Mouse (Mus musculus): Measurements from ENCODE around the gene Kiss1. TPM values are rescaled to one million over a fixed set of nuclear protein-coding genes. Genes with fewer than 3 reads are reported as not detected.
A peak's percentile ranks its signal among the peaks of the same experiment; 100 is the strongest.

Kiss1 gene
- not detected for total RNA-seq (2021)
- long read RNA-seq, result 0 reads

DNA sequence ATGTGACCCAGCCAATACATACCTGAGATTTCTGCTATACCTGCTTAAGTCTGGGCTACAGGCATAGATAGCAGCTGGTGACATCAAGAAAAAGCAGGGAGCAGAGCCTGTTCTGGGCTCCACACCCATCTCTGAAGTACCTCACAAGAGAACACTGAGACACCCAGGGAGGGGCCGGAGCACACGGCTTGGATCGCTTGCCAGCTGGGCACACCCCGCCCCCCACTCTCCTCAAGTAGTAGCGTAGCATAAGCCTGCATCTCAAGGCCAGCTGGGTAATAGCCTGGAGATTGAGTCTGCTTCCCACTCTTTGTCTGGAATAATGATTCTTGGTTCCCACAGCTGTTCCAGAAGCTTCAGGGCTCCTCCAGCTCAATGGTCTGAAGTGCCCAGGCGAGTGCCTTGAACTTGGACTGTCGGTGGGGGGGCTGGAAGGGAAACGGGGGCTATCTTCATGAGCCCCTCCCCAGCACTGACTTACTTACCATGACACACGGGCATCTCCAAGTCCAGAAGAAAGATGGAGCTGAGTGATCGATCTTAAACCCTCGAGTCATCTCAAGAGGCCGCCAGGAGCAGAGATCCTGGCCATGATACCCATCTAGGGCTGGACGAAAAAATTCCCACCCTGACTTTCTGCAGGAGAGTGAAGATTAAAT is at the start of gene Kiss1:
Gene Kiss1, plus strand, starts transcription at position 609 of the 659 bp plus-strand sequence.
- peak in 1 of 2 experiments; percentile 42 for DNase-seq (ENCODE audit: low spot score in 2 of 2)

DNA sequence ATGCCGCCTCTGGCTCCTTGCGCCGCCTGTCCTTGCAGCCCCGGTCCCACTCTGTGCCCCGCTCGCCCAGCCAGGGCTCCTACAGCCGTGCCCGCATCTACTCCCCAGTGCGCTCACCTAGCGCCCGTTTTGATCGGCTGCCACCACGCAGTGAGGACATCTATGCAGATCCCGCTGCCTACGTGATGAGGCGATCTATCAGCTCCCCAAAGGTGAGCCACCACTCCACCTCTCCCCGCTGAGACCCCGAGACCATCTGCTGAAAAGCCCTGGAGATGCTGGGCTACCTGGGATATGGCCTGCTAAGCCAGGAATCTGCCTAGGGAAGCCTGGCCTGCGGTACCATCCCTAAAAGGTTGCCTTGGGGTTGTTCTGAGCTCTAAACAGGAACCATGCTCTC is 47.5 kb upstream of the Kiss1 start:
- DNase-seq (ENCODE audit: low spot score in 2 of 2), result no peak

DNA sequence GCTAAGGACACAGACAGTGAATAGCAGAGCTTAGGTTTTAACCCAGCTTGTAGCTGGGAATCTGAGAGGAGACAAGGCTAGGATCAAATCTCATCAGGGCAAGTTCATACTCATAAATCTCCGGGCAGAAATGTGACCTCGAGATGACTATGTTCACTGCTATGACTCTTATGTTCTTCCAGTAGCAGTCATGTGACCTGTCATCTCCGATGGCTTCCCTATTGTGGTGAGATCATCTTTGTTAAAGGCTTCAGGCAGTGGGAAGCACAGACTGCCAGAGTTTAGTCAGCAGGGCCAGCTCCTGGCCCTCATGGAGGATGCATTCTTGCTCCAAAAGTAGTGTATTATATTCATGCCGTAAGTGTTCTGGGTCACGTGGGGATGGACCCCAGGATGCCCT is 44.7 kb upstream of the Kiss1 start:
- DNase-seq (ENCODE audit: low spot score in 2 of 2), result no peak

DNA sequence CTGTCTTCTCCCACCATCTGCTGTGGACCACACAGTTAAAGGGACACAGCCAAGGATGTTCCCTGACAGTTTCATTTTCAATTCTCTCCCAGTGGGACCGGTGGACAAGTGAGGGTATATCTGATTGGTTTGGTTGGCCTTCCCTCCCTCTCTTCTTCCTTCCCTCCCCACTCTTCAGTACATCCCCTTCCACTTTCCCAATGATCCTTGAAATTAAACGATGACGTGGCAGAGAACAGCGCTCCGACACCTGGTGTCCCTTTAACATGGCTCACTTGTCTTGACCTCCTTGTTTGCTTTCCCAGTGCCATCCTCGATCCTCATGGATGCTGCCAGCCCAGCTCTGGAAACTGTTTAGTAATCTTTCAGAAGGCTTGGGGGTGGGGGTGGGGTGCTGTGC is 43.1 kb upstream of the Kiss1 start:
- no peak for DNase-seq (ENCODE audit: low spot score in 2 of 2)

DNA sequence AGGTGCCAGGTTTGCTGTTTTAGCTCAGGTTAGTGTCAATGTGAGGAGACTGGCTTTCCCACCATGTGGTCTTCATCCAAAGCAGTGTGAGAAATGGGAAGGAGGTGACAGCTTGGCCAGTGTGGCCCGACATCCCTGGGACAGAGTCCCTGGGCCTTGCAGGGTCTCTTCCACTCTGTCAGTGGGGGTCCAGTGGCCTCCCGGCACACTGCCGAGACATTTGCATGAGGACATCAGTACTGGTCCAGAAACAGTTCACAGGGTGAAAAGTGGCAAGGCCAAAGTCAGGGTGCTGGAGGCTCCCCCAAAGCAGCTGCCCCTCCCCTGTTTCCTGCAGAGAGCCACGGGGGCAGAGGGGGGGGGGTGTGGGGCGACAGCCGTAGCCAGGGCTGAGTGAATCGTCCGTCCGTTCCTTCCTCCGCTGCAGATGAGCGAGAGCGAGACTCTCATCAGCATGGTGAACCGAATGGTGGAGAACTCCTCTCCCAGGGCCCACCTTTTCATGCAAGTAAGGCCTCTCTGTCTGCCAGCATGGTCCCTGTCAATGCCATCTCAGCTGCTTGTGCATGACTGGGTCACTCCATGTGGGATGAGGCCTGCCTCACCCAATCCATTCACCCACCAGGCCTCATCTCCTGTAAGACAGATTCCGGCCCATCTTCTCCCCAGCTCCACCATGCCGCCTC is 42.6 kb upstream of the Kiss1 start:
- DNase-seq (ENCODE audit: low spot score in 2 of 2), result no peak

DNA sequence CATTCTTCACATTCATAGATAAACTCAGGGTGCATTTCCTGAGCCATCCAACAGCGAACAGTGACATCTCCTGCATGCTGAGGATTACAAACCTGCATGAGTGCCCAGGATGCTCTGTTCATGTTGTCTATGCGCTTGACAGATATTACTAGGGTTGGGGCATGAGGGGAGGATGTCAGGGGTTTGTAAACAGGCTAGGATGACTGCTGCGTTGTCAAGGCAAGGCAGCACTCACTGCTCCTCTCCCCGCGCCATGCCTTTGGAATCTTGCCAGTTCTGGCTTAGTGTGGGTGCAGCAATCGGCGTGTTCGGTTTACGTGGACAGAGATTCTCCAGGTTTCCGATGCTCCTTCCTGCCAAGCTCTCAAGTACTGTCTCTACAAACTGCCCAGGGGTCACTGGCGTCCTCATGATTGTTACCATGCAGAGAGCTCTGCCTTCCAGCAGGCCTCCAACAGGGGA is 42.0 kb upstream of the Kiss1 start:
- peak; percentile 30 to 57 for DNase-seq (ENCODE audit: low spot score in 2 of 2)

DNA sequence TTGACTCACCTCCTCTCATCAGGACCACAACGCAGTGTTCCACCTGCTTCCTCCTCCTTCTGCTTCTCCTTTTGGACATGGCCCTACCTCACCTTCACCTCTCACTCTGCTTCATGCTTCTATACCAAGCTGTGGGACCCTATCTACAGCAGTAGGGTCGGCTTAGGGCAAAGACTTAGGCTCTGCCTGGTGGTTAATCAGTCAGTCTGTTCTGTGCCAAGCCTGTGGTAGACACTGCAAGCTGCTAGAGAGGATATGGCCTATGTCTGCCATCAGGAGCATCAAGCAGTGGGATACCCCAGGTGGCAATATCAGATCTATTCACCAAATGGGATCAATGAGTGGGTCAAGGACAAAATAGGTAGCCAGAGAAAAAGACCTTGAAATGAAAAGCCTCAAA is 41.1 kb upstream of the Kiss1 start:
- no peak for DNase-seq (ENCODE audit: low spot score in 2 of 2)

DNA sequence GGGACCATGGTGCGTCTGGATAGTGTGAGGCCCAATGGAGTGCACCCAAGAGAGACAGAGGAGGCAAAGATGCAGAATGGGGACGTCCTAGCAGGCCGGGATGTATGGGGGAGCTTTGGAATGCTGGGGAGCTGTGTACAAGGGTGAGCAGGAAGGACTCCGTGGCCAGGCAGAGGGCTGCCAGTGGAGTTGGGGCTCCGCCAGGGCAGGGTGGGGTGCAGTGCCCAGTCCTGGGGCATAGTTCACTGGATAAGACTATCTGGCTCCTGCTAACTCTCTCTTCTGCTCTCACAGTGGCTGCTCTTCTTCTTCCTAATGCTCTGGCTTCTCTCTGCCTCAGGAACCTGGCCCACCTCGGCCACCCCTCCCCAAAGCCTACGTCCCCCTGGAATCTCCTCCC is 35.8 kb upstream of the Kiss1 start:
- DNase-seq (ENCODE audit: low spot score in 2 of 2), result no peak

DNA sequence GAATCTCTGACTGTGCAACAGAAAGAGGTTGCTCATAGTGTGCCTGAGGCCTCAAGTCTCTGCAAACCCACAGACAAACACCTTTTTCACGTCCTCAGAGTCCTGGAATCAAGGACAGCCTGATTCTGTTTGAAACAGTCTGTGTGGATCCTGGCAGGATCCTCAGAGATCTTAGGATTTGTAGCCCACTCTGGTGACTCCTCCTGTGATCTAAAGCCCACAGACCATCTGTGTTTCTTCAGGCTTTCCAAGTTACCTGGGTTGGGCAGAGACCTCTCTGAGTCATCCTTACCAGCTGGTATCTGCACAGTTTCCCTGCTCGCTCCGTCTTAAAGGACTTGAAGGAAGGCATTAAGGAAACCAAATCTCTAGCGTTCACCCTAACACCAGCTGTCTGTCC is 34.6 kb upstream of the Kiss1 start:
- DNase-seq (ENCODE audit: low spot score in 2 of 2), result peak in 1 of 2 experiments; percentile 15

DNA sequence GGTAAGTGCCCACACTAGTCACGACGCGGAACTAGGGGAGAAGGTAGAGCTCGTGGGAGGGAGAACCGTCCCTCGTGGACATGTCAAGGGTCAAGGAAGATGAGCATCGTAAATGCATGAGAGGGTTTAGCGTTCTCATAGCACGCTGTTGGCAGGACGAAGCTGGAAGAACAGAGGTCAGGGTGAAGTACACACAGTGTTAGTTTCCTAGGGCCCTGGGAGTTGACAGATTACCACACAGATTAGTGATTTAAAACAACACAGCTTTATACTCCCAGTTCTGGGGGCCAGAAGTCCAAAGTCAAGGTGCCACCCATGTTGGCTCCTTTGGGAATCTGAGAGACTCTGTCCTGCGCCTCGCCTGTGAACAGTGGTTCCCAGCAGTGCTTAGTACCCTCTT is 33.8 kb upstream of the Kiss1 start:
- DNase-seq (ENCODE audit: low spot score in 2 of 2), result no peak

DNA sequence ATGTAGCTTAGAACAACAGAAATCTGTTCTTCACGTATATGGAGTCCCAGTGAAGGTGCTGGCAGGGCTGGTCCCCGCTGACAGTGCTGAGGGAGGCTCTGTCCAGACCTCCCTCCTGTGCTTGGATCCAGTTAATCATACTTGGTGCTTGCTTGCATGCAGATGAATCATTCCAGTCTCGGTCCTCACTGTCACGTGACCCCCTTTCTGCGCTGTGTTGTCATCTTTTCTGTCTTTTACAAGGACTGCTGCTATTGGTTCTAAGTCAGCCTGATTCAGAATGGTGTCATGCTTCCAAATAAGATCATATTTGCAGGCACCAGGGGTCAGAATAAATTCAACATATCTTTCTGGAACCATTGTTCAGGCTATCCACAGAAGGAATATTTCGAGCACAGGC is 29.8 kb upstream of the Kiss1 start:
- DNase-seq (ENCODE audit: low spot score in 2 of 2), result no peak

DNA sequence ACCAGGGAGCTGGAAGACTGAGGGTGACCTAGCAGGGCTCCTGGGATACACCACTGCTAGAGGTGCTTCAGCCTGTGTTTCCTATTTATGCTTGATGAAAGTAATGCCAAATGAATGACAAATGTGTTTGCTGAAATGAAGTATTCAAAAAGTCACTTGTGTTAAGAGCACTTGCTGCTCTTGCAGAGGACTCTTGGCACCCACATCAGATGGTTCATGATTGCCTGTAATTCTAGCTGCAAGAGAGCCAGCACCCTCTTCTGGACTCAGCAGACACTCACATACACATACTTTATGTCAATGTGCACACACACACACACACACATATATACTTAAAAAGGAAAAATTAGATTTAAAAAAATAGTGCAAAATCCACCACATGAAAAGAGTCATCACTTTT is 29.1 kb upstream of the Kiss1 start:
- DNase-seq (ENCODE audit: low spot score in 2 of 2), result no peak

DNA sequence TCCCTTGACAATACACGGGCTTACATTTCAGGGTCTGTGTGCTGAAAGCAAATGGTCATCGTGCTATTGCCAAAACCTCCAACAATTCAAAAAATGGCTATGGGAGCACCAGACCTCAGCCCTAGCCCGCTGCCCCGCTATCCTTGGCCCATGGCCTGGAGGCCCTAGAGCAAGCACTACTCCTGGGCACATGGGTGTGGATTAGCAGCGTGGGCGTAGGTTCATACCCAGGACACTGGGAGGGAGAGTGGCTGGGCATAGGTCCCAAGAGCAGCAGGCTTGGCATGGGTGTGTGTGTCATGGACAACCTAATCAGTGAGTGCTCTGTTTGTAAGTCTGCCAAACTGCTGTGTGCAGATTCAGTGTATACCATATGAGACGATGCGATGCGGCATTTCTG is 25.3 kb upstream of the Kiss1 start:
- no peak for DNase-seq (ENCODE audit: low spot score in 2 of 2)

DNA sequence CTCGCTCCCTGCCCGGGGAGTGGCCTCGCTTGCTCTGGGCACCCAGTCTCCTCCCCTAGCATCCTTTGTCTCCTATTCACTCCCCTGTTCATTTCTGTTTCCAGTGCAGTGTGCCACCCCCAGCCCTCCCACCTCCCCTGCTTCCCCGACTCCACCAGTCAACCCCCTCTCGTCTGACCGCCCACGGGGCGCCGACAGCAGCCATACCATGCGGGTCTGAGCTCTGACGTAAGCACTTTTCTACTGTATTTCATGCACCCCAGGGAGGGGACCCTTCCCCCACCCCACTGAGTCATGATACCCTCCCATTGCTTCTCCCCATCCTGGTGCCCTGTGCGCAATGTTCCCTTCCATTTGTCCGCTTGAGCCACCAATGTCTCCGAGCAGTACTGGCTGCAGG is 22.9 kb upstream of the Kiss1 start:
- DNase-seq (ENCODE audit: low spot score in 2 of 2), result no peak

DNA sequence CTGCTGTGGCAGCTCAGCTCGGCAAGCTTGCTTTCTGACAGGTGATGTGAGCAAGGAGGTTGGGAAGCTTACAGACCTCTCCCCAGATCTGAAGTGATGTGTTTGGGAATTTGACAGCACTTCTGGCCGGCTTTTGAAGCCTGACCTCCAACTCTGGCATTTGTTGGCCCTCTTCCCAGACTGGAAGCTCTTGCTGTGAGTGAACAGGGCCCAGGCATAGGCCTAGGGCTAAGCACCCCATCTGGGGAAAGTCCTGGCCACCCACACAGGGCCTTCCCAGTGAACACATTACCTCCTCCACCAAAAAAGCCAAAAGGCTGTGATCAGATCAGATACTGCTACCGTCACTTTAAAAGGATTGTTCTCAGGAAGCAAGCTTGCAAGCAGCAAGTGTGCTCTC is 19.1 kb upstream of the Kiss1 start:
- no peak for DNase-seq (ENCODE audit: low spot score in 2 of 2)

DNA sequence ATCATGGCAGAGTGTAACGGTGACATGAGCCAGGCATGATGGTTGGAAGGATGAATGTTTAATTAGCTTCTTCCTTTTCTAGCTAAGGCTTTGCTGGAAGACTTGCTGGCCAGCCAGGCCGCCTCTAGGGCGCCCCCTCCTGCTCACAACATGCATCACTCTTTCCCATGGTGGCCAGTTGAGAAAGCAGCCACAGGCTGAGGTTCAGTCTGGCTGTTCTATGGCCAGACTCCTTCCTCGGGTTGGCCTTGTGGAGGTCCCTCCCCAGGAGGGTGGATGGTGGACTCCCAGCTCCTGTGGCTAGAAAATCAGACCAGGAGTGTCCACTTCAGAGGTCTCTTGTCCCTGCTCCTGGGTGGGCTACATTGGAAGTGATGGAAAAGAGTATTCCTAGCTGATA is 14.8 kb upstream of the Kiss1 start:
- peak; percentile 61 to 79 for DNase-seq (ENCODE audit: low spot score in 2 of 2)

DNA sequence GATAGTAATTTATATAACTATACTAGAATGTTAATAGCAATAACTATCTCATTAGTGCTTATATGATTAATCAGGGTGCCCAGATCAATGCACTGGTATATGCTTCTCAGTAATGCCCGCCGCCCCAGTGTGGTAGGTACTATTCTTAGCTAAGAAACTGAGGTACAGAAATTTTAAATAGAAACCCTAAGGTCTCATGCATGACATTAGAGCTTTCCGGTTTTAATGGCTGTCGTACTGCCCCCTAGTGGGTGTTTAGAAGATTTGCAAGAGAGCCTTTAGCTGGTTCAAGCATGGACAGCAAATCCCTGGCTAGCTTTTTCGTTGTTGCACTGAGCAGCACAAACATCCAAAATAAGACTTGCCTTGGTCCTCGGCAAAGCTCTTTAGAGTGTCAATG is 14.4 kb upstream of the Kiss1 start:
- DNase-seq (ENCODE audit: low spot score in 2 of 2), result peak in 1 of 2 experiments; percentile 61

DNA sequence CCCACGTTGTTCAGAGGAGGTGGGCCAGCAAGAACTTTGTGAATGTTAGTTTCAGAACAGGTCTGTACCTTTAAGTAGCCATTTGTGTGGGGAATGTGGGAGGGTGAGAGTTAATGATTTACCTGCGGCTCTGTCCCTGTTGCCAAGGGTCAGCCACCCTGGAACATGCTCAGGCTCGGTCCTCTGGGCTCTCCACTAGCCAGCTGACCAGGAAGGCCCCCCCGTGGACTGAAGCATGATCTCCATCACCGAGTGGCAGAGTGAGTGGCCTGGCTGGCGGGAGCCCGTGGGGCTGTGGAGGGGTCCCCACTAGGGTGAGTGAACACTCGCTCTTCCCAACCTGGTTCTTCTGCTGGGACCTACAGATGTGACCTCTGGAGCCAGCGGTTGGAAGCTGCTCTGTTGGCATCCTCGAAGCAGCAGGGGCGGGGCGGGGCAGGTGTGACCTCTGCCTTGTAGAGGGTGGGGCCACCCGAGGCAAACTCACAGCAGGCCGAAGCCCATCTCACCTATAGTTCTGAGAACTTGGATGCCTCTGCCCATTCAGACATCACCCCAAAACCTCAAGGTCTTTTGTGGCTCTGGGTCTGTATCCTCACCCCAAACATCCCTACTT is 11.9 kb upstream of the Kiss1 start, which contains the start of gene Golt1a:
Gene Golt1a, plus strand, starts transcription at position 149 of the 616 bp plus-strand sequence.
- no peak for DNase-seq (ENCODE audit: low spot score in 2 of 2)

DNA sequence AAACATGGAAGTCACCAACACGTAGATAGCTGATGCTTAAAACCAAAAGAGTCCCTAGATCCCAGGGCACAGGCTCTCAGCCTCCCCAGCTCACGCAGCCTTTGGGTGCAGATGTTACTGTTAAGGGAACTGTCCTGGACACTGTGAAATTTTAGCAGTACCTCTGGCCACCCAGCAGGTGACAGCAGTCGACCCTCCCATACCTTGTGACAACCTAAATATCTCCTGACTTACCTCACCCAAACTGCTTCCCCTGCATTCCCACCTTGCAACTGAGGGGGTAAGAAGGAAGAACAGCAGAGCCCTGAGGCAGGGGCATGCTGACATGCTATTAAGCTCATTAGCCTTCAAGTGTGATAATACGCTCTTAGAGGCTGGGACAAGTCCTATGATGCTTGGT is 10.4 kb upstream of the Kiss1 start:
- DNase-seq (ENCODE audit: low spot score in 2 of 2), result no peak

DNA sequence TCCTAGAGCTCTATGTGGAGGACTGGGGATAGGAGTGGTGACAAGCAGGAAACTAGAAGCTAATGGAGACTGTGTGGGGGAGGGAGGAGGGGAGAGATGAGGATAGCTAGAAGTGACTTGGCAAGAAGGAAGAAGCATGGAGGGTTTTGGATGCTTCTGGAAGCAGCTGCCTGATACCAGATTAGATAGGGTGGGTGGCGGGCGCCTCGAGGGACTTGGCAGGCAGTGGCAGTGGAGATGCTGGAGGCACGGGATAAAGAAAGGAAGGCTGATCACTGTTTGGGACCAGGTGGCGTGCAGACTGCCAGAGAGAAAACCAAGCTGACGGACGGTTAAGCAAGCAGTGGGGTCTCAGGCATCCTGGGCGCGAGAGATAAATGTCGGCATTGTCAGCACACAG is 9.7 kb upstream of the Kiss1 start:
- DNase-seq (ENCODE audit: low spot score in 2 of 2), result peak; percentile 55 to 69

DNA sequence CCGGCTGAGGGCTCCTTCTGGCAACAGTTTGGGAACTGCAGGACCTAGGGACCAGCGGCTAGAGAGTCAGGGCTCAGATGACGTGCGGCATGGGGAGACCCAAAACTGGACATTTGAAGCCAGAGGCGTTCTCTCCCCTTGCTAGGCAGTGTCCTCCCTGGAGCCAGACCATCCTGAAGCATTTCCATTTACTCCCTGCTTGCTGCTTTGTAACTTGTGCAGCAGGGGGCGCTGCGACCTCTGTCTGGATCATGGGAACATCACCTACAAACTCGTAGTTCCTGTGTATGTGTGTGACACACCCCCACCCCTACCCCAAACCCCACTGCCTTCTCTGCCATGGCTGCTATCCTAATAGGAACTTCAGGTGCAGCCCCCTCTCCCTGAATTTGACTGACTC is 7.3 kb upstream of the Kiss1 start:
- DNase-seq (ENCODE audit: low spot score in 2 of 2), result peak in 1 of 2 experiments; percentile 62

DNA sequence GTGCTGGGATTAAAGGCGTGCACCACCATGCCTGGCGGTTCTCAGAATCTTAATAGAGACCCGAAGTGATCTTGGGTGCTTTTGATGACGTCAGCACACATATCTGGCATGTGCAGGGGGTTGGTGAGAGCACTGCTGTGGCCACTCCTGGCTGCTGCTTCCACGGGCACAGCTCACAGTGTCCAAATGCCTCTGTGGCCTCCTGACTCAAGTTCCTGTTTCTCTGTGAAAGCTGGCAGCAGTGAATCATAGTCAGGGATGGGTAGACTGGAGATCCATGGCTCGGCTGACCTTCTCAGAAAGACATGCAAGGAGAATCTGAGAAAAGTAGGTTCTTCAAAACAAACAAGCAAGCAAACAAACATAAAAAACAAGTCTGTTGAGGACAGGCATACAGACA is 5.9 kb upstream of the Kiss1 start:
- DNase-seq (ENCODE audit: low spot score in 2 of 2), result no peak

DNA sequence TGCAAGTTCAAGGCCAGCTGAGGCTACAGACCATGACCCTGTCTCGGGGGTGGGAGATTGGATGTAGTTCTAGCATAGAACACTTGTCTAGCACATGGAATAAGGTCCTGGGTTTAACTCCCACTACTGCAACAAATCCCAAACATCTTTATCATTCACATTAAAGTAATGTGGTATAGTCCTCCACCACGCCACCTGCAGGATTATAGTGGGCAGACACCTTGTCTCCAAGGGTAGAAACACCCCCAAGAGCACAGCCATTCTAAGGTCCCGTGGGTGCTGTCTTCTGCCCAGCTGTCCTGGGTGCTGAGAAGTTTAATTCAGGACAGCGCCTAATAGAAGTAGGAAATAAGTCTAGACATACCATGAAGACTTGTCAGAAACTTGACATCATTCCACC is 5.1 kb upstream of the Kiss1 start:
- no peak for DNase-seq (ENCODE audit: low spot score in 2 of 2)
